Mouse (Mus musculus) MEL-GATA-1-ER (cell line): ENCODE measurements around the gene Gm10837.

ENCODE experiments used
- DNase-seq: peaks from one replicate; pipeline ENCODE4 v3.0.0-alpha.2; 2012; ENCODE audit warnings: low read depth; ENCODE audit errors: extremely low read depth

Gm10837 gene

DNA sequence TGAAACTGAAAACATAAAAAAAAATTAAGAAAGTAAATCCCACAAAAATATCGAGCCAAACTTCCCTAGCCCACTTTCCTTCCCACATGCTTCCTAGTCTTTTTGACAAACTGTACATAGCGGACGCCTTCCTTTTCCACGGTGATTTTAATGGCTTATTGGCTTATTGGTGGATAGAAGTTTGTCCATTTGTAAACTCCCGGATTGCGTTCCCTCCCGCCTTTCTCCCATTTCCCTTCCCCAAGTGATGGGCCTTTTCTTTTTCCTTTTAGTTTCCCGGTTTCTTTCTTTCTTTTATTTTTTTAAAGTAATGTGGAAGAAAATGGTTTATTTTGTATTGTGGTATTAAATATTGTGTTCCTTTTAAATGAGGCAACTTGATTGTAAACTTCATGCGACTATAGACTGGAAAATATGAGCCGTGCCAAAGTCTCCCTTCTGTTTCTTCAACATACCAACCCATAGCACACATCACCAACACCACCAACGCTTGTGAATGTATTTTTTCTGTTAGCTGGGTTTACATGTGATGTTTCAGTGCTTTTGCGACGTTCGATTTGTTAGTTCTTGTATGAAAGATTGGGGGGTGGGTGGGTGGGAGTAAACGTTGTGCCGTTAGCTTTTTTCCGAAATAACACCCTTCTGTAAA, 10.8 kb upstream of the Gm10837 start:
- DNase-seq: no peak

DNA sequence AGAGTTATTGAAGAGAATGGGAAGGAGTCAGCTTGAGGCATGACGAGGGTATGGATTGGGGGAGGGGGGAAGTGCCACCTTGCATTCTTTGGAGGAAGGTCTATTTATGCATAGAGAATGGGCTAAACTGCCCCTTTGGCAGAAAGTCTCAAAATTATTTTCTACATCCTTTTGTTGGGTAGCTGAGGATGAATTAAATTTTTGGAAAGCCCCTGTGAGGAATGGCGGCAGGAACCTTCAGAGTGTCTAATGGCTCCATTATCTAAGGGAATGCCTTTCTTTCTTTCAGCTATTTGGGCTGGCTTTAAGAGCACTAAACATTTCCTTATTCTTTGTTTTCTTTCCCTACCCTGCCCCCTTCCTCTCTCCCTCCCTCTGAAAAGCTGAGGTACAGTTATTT, 10.0 kb upstream of the Gm10837 start:
- no peak for DNase-seq

DNA sequence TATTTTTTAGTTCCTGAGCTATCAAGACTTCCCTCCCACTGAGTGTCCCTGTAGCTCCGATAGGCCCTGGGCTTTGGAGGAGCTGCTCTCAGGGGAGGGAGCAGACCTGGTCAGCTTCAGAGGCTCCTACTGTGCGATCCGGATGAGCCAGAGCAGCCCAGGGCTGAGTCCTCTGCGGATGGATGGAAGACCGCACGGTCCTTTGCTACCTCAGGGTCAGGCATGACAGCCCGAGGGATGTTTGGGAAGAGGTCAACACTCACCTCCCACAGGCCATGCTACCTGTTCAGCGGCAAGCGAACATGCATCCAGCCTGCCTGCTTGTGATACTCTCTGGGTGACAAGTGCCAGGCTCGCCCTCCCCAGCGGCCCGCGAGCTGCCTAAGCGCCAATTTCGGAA, 9.2 kb upstream of the Gm10837 start:
- no peak for DNase-seq

DNA sequence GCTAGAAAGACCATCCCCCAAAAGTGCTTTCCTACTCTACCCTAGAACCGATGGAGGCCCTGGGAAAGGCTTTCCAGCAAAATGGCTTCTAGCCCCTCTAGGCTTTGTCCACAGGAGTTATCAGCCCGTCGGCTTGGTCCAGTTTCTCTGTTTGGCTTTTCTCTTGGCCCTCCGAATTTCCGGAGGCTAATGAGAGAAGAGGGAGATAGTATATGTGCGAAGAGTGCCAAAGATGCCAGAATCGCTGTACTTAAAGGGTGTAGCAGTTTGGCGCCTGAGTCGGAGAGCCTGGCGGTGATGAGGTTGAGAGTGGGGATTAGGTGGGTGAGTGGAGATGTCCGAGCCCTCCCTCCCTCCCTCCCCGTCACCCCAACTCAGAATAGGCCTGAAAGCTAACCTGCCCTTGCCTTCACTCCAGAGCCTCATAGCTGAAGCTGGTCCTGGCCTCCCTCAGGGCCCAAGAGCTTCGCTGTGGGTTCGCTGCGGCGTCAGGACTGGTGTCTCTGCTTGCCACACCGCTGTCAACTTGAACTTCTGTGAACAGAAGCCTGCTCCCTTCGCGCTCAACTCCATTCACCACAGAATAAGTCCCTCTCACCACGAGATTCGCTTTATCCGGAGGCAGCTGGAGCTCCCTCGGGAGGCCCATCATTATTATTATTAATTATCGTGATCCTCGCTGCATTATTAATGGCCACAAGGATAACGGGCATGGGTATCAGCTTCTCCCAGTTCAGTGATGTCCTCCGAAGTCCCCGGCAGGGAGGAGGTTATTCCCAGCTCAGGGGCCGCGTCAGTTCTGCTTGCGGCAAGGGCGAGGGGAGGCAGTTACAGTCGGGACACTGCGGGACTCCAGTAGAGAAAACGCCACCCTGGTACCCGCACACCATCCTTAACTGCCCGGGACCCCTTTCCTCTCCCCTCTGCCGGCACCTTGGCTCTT, 8.0 kb upstream of the Gm10837 start:
- no peak for DNase-seq

DNA sequence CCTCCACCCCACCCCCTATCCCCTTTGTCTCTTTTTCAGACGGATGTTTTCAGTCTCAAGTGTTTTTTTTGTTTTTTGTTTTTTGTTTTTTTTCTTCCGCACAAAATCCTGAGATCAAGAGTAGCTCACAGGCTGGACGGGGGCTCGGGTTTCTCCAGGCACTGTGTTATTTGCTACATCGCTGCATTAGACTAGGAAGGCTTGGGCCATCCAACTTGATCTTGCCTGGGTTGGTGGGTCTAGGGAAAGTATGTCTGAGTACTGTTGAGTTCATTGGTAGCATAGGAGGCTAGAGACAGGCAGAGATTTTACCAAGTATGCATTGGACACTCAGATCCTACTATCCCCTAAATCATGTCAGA, 7.4 kb upstream of the Gm10837 start:
- no peak for DNase-seq

DNA sequence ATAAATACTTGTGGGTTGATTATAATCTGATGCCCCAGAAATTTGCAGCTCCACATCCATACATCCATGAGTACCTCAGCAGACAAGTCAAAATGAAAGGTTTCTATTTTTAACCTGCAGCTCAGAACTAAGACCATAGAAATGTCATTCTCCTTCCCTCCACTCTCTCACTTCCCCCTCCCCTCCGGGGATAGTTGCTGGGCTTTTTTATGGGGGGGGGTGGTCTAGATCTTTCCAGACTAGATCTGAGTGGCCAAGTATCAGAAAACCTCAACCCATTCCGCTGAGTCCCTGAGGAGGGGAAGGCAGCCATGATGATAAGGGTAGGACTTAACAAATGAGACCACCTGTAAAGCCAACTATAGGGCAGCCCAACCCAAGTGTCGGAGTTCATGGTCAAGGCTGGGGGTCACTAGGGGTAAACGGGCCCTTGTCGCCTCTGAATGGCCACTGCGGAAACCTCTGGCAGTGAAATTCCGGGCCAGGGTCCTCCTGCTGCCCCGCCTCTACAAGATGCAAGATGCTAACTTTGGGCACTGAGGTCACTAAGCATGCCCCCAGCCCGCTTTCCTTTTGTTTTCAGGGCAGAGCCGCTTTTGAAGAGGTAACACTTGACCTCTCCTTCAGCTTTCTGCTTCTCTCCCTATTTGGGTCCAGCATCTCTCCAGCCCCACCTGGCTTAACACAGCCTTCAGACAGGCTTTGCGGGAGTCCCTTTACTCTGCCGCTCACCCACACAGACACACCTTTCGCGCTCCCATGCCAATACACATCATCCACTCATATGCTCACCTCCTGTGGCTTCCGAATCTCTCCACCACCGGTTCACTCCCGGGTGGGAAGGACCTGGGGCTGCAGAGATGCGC, 6.6 kb upstream of the Gm10837 start:
- DNase-seq: no peak

DNA sequence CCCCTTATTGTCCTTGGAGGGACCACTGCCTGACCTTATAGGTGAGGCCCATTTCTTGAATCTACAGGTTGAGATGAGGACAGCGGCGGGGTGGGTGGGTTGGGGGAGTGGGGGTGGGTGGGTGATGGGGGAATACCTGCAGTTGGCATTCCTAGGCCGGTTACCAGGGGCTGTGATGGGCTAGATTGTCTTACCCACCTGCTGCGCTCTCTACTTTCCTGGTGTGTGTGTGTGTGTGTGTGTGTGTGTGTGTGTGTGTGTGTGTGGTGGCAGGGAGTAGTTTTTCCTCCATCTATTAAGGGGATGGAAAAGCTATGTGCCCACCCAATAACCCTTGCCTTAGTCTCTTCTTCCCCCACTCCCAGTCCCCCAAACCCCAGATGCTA, 5.9 kb upstream of the Gm10837 start:
- no peak for DNase-seq

DNA sequence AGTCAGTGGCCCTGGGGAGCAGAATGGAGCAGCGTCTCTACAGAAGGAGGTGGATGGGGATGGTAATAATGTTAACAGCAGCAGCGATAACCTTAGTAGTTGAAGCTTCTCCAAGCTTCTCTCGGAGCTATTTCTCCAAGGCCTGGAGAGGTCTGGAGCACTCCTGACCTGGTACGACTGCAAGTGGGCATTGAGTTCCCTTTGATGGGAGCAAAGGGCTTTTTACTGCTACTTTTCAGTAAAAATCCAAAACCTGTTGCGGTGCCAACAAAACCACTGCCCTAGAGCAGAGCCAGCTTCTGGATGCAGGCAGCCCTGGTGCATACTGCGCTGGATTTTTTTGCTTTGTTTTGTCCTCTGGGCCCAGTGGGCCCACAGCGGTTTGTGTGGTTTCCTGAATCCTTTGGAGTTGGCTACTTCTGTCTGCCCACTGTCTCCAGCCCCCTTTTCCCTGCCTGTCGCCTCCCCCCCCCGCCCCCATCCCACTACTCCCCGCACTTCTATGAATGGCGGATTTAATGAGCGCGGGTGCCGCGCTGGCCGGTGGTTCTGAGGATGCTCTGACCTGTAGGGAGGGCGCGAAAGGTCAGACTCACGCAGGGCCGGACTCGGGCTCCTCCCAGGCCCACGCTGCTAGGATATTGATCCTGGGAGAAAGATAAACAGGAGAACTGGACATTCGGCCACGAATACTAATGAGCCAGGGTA, 5.4 kb upstream of the Gm10837 start:
- no peak for DNase-seq

DNA sequence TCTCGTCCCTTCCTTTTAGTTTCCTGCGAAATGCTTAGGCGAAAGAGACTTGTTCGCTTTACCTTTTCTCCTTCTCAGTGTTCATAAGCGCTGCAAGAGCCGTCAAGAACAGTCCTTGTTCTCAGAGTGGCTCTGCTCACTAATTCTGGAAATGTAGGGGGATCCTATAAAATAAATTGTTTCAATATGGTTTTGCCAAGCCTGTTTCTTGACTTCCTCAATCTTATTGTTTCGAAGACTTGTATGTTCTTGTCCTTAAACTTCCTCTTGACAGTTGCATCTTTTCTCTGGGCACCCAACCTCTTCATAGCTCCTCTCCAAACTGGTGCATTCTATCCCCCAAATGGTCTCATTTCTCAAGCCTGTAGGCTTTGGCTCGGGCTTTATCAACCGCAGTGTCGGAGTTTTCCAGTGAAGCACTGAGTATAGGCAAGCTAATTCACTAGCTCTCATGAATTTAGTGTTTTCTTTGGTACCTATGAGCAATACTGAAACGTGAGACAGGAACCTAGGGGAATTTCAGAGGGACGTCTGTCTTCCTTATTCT, 4.7 kb upstream of the Gm10837 start:
- no peak for DNase-seq

DNA sequence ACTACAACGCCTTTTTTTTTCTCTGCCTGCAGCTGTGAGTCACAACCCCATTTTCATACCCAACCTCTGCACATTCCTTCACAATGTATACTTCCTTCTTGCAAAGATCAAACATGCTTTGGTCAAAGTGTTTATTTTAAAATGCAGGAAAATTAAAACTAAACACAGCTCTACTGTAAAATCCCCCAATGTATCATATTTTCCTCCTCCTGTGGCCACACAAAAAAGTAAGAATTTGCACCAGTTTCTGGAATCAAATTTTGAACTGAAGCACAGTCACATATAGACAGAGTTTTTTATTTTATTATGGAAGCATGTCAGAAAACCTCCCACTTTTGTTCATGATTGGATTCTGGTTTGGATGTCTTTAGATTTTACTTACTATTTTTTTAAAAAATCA, 3.8 kb upstream of the Gm10837 start:
- no peak for DNase-seq

DNA sequence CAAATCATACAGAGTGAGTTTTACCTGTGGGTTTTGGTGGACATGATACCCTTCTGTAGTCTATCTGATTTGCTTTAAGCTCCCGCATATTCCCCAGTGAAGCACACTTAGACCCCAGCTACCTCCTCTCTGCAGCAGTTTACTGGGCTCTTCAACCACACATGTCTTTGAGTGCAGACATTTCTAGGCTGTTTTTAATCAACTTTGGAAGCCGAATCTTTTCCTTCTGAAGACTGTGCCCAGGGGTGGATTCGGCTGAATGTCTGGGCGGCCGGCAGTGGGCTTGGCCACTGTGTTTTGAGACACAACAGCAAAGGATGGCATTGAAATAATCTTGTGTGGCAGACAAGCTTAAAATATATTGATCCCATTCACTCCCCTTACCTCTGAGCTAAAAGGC, 3.0 kb upstream of the Gm10837 start:
- no peak for DNase-seq

DNA sequence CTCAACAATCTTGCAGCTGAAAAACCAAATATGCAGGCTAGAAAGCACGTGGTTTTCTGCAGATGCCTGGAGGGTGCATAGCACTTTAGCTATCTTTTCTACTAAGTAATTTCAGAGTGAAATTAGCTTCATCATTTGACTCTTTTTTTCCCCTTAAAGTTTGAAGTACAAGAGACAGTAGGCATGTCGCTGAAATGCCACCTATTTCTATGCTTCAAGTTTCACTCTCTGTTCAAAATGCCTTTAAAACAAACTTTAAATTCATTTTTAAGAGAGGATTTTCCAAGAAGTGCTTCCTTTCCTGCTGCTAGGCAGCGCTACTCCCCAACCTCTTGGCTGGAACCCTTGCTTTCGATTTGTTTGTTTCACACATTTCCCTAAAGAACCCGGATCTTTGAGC, 1.3 kb upstream of the Gm10837 start:
- DNase-seq: no peak

DNA sequence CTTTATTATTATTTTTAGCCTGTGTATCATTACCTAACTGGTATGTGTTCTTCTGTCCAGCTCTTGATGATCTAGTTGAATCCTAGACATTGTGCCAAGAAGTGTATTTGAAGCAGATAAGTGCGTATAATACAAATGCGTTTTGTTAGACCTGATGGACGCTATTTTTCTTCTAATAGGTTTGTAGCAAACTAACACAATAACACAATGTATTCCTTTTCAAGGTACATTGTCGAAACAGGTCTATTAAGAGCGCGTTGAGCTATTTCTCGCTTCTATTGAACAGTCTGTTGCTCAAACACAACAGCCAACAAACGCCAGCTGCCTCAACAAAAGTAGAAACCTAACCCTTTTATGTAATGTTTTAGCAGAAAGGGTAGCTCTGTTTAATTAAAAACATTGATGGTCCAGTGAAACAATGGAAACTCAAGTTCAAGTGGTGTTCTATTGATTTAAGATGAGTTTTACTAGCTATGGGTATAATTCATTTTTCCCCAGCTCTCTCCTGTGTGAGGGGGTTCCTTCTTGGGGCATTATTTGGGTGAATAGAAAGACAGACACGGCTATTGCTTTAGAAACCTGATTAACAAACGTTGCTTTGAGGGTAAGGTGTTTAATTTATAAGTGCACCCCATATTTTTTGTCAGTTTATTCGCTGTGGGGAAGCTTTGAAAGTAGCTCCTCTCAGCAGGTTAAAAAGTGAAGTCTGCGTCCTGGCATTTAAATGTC, 536 bp upstream of the Gm10837 start:
- no peak for DNase-seq

DNA sequence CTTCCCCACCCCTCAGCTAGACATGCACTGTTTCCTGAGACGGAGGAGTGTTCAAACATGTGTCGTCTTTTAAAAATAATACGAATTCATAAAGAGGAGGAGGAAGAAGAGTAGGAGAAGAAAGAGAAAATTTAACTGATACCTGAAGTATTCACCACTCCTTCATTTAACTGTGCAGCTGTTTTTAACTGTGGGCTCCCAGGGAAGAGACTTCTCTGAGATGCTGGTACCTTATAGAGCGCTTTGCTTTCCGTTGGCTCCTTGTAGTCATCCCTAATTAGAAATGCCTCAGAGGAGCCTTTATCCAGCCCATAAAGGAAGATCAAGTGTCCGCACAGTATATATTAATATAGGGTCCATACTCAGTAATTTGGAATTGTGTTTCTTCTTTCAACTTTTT, 1.1 kb downstream of the Gm10837 start:
- DNase-seq: no peak

DNA sequence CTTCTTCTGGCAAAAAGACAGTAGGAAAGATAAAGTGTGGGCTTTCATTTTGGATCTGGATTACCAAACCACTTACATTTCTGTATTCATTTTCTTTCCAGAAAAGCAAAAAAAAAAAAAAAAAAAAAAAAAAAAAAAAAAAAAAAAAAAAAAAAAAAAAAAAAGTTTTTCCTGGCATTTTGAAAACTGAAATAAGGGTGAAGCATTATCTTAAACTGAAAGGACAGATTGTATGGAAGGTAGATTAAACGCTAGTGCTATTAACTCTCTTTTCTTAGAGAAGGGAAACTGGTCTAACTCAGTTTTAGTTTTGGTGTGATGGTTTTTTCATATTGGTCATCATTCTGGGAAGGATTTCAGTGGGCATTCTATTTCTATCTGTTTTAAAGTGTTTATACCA, 1.6 kb downstream of the Gm10837 start:
- no peak for DNase-seq

DNA sequence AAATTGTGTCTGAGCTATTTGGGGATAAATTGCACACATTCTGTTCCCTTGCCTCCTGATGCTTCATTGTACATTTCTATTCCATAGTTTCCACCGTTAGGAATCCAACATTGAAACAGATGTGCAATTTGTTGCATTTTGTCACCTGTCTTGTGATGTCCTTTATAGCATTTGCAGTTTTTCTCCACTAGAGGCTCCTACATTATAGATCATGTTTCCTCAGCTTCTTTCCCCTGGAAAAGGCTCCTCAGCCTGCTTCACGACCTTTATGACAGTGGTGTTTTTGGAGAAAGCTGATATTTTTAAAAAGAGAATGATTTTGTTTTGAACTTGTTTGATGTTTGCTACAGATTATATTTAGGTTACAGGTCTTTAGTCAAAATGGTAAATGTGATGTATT, 18.7 kb downstream of the Gm10837 start:
- no peak for DNase-seq

DNA sequence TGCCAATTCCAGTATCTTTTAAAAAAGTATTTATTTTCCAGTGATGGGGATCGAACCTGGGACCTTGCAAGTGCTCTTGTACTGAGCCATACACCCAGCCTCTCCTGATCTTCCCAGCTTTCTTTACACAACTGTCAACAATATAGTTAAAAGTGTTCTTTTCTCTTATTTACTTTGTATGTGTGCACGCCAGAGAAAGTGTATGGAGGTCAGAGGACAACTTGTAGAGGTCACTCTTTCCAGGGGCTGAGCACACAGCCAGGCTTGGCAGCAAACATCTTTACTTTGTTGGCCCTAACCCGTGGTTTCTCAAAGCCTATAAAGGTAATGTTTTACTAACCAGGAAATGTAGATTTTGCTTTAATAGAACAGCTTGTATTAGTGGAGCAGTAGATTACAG, 21.1 kb downstream of the Gm10837 start:
- no peak for DNase-seq

DNA sequence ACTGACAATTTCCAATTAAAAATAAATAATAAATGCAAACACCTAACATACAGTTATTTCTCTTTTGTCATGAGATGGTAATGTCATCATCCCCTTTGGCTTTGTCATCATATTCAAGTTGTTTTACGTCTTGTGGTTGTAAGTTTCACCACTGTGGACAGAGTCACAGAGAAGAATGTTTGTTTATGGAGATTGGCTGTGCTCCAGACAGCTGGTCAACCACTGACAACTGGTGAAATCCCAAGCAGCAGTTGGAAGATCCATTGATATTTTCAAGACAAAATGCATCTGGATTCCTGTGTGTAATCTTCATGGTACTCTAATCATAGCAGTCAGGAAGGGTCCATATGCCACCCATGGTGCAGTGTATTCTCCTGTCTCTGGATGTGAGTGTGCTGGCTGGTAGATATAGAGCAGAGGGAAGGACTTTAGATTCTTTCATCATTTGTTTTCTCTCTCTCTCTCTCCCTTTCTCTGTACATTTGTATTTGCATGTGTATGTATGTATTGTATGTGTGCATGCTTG, 23.2 kb downstream of the Gm10837 start:
- DNase-seq: no peak

DNA sequence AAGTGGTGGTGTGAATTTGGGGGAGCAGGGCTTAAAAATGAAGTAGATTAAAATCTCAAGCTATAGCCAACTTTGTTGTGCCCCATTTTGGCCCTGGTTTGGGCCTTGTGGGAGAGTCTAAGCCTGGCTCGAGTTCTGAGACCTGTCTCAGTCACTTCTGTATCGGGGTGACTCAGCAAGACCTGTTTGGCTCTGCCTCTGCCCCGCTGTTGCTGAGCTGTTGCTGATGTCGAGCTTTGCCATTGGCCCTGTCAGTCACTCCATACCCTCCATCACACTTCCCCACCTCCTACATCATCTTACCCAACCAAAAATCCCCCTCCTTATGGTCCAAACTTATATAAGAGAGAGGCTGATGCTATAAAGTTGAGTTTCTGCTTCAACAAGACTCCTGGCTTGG, 38.1 kb downstream of the Gm10837 start:
- no peak for DNase-seq
